Mouse (Mus musculus) T-helper 1 cell (primary cell): ENCODE results near the gene Lrrc8e.

Experiments
- in situ Hi-C: fragments of 300-600 bp; cut with MboI, MseI; formaldehyde crosslinking; loops from one replicate; pipeline ENCODE4 v1.15.1; 2025; ENCODE audit warnings: high pct_unique_total_duplicates

Lrrc8e gene

GRCm38 (mm10) chr8:4219617-4220016 is 7.0 kb upstream of the Lrrc8e start:
- in situ Hi-C loops = loop anchor here (5.0 to 10.0 kb wide), 2 partner anchors 52 to 595 kb away; partner anchors contain the start of genes Evi5l, Pcp2, Pet100 and Xab2

- in situ Hi-C loops = loop anchor here (10.0 kb wide), 1 partner anchor 597 kb away; the partner anchor contains the start of genes Pcp2, Pet100 and Xab2
These were observed 4.6 kb upstream of the Lrrc8e start for GRCm38 (mm10) chr8:4222059-4222458.

- in situ Hi-C loops = loop anchor here (10.0 kb wide), 1 partner anchor 602 kb away; the partner anchor contains the start of genes Pcp2, Pet100 and Xab2
These were observed 304 bp upstream of the Lrrc8e start for GRCm38 (mm10) chr8:4226323-4226722.

GRCm38 (mm10) chr8:4227919-4228318 is 1.3 kb downstream of the Lrrc8e start:
- in situ Hi-C loops = loop anchor here (10.0 kb wide), 1 partner anchor 603 kb away; the partner anchor contains the start of genes Pcp2, Pet100 and Xab2

- in situ Hi-C loops = loop anchor here (10.0 kb wide), 1 partner anchor 605 kb away; the partner anchor contains the start of genes Pcp2, Pet100 and Xab2
These were observed 3.2 kb downstream of the Lrrc8e start for GRCm38 (mm10) chr8:4229784-4230183.

GRCm38 (mm10) chr8:4230612-4231351 is 4.2 kb downstream of the Lrrc8e start:
- in situ Hi-C loops = no loop called here

- in situ Hi-C loops = no loop called here
These were observed 11.3 kb downstream of the Lrrc8e start for GRCm38 (mm10) chr8:4237814-4238433.

- in situ Hi-C loops = no loop called here
These were observed 12.0 kb downstream of the Lrrc8e start, which contains the start of the genes Map2k7 and Gm49320 for GRCm38 (mm10) chr8:4238434-4239192. Gene Map2k7, plus strand, starts transcription at chr8:4238740. Gene Gm49320, plus strand, starts transcription at chr8:4238865.

- in situ Hi-C loops = no loop called here
These were observed 12.7 kb downstream of the Lrrc8e start for GRCm38 (mm10) chr8:4239193-4239890.

- in situ Hi-C loops = no loop called here
These were observed 18.4 kb downstream of the Lrrc8e start for GRCm38 (mm10) chr8:4245061-4245460.

- in situ Hi-C loops = no loop called here
These were observed 19.1 kb downstream of the Lrrc8e start for GRCm38 (mm10) chr8:4245737-4246136.

- in situ Hi-C loops = no loop called here
These were observed 20.6 kb downstream of the Lrrc8e start for GRCm38 (mm10) chr8:4247241-4247640.

GRCm38 (mm10) chr8:4247951-4248540 is 21.4 kb downstream of the Lrrc8e start, which contains the start of gene Tgfbr3l:
Gene Tgfbr3l, plus strand, starts transcription at chr8:4248214.
- in situ Hi-C loops = no loop called here

- in situ Hi-C loops = no loop called here
These were observed 22.6 kb downstream of the Lrrc8e start for GRCm38 (mm10) chr8:4249213-4249612.

GRCm38 (mm10) chr8:4250306-4250970 is 23.8 kb downstream of the Lrrc8e start:
- in situ Hi-C loops = no loop called here

GRCm38 (mm10) chr8:4252116-4252760 is 25.6 kb downstream of the Lrrc8e start:
- in situ Hi-C loops = no loop called here

GRCm38 (mm10) chr8:4252934-4253841 is 26.6 kb downstream of the Lrrc8e start, which contains the start of gene Snapc2:
Gene Snapc2, plus strand, starts transcription at chr8:4253080.
- in situ Hi-C loops = no loop called here

- in situ Hi-C loops = no loop called here
These were observed 27.4 kb downstream of the Lrrc8e start for GRCm38 (mm10) chr8:4254001-4254400.
